Mouse (Mus musculus) testis, adult 2 months (tissue): ENCODE data around the gene Rad50.

Source experiments
- CTCF ChIP-seq: fragments of 200-500 bp; IDR thresholded peaks from 2 replicates; pipeline ENCODE4 v1.5.1; 2012; ENCODE audit warnings: low read depth, mild to moderate bottlenecking, inconsistent platforms, low read length, moderate library complexity; ENCODE audit not compliant: control insufficient read depth, insufficient read depth, insufficient replicate concordance
- POLR2A ChIP-seq: fragments of 200-500 bp; IDR thresholded peaks from 2 replicates; pipeline ENCODE4 v1.6.1; 2012; ENCODE audit warnings: low read depth, mild to moderate bottlenecking, inconsistent platforms, low read length, moderate library complexity; ENCODE audit not compliant: control insufficient read depth

- TF ChIP-seq CTCF (no peak), POLR2A (no peak)
These were observed 13.6 kb upstream of the Rad50 start, which contains the start of gene Il5 for GRCm38 (mm10) chr11:53720715-53721114.
